Mouse (Mus musculus) midbrain, embryonic 14.5 days (tissue): Measurements from ENCODE around the gene Ncoa6. TPM values are rescaled to one million over a fixed set of nuclear protein-coding genes. Genes with fewer than 3 reads are reported as not detected.
A peak's percentile ranks its signal among the peaks of the same experiment; 100 is the strongest.

Source experiments
- ATAC-seq: fragments of 200-750 bp; cut with Nextera tagmentation; 2 replicates; pipeline ENCODE4 v1.8.0; 2017; ENCODE audit warnings: moderate number of reproducible peaks, moderate library complexity; ENCODE audit not compliant: low FRiP score, low TSS enrichment
- DNase-seq: peaks from one replicate; pipeline ENCODE4 v3.0.0-alpha.2; 2015
- H3K27ac ChIP-seq: fragments of 300-500 bp; sonication (generic); replicated peaks from 2 replicates; pipeline ENCODE4 v1.5.1; 2014; ENCODE audit warnings: mild to moderate bottlenecking, low read depth, low read length, moderate library complexity
- H3K27me3 ChIP-seq: fragments of 300-500 bp; sonication (generic); 2 replicates; pipeline ENCODE4 v1.6.1; 2014; ENCODE audit warnings: low read length, control low read depth, mixed read lengths; ENCODE audit not compliant: control insufficient read depth, insufficient read depth
- H3K36me3 ChIP-seq: fragments of 300-500 bp; sonication (generic); 2 replicates; pipeline ENCODE4 v1.6.1; 2014; ENCODE audit warnings: low read length, control low read depth; ENCODE audit not compliant: control insufficient read depth, insufficient read depth
- H3K4me1 ChIP-seq: fragments of 300-500 bp; sonication (generic); 2 replicates; pipeline ENCODE4 v1.6.1; 2014; ENCODE audit warnings: mild to moderate bottlenecking, antibody characterized with exemption, low read length, control low read depth; ENCODE audit not compliant: control insufficient read depth, insufficient read depth
- H3K4me2 ChIP-seq: fragments of 300-500 bp; sonication (generic); 2 replicates; pipeline ENCODE4 v1.6.1; 2014; ENCODE audit warnings: mild to moderate bottlenecking, low read length, moderate library complexity
- H3K4me3 ChIP-seq: fragments of 300-500 bp; sonication (generic); replicated peaks from 2 replicates; pipeline ENCODE4 v1.5.1; 2014; ENCODE audit warnings: low read depth, low read length
- H3K9ac ChIP-seq: fragments of 300-500 bp; sonication (generic); replicated peaks from 2 replicates; pipeline ENCODE4 v1.6.1; 2014; ENCODE audit warnings: mild to moderate bottlenecking, low read length, moderate library complexity
- H3K9me3 ChIP-seq: fragments of 300-500 bp; sonication (generic); 2 replicates; pipeline ENCODE4 v1.6.1; 2016; ENCODE audit warnings: low read length, control low read depth, mixed read lengths; ENCODE audit not compliant: control insufficient read depth
- WGBS: fragments of 180-500 bp; shearing (Covaris S2); extraction: QIAGEN DNeasy Blood & Tissue Kit; methylation state at CpG from one replicate; pipeline ENCODE4 v1.1.7; 2014; 5-methylcytosine and 5-hydroxymethylcytosine counted together
- polyA plus RNA-seq: library from polyadenylated mRNA; unstranded; fragments of >200 nt; fragmentation: Nextera tagmentation; extraction: Ambion mirVana; gene quantifications from 2 replicates; pipeline ENCODE4 v1.2.1, GENCODE M21; 2014

Ncoa6 gene
- polyA plus RNA-seq, 1 experiment from 2014 or later: 41.5 TPM

DNA sequence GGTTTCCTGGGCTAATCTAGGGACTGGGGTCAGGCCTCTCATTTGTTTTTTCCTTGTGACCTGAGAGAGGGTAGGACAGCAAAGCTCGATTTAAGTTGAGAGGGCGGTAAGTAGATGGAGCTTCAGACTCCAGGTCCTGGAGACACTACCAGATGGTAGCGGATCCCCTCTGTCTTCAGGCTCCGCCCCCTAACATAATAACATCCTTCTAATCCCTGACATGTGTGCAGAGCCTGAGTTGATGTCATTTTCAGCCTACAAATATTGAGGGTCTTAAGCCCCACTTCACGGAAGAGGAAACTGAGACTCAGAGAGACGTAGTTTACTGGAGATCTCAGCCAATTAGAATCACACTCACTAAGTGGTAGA is 91.4 kb downstream of the Ncoa6 start:
- Histone ChIP-seq H3K9ac (peak overlapping the region; percentile 99), H3K4me1 (peaks cover 52% of the 10 kb centered on the region), H3K4me2 (peak overlapping the region; percentile 66), H3K9me3 (no peaks in the 10 kb centered on the region), H3K27ac (peak overlapping the region; percentile 100), H3K4me3 (peak overlapping the region; percentile 68), H3K27me3 (no peaks in the 10 kb centered on the region), H3K36me3 (peaks cover 21% of the 10 kb centered on the region)
- WGBS: 21% methylated on average over 6 of the region's 6 CpGs
- DNase-seq: peak; percentile 64
- ATAC-seq: peak; percentile 12

DNA sequence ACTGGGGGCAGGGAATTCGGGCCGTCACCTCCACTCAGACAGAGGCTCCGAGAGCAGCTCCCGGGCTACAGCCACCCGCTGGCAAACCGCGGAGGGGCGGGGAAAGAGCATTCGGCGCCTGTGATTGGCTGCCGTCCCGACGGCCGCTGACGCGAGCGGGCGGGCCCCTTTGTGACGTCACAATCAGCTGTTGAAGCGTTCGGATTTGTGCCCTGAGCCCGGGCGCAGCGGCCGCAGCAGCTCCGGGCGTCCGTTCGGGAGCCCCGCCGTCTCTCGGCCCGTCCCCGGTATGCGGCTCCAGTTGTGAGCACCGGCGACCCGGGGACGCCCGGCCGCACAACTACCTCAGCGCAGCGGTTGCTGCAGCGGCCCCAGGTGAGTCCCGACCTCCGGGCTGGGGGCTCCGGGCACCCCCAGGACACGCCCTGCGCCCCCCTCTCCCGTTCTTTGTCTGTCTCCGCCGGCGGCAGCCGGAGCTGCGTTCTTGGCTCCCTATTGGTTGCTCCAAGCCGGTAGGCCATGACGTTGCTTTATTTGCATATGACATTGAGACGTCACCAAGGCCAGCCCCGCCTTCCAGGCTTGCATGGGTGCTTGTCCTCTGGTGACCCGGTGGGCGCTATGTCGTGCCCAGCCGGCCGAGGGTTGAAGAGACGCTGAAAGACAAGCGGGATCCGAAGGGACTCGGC is 91.9 kb downstream of the Ncoa6 start:
- Histone ChIP-seq H3K4me1 (peaks cover 52% of the 10 kb centered on the region), H3K4me3 (peak overlapping the region; percentile 68), H3K9me3 (no peaks in the 10 kb centered on the region), H3K27me3 (no peaks in the 10 kb centered on the region), H3K9ac (peak overlapping the region; percentile 99), H3K27ac (peak overlapping the region; percentile 100), H3K4me2 (peak overlapping the region; percentile 66), H3K36me3 (peaks cover 16% of the 10 kb centered on the region)
- WGBS: under 1% methylated on average over 68 of the region's 68 CpGs
- ATAC-seq: peak; percentile 93
- peak; percentile 99 for DNase-seq

DNA sequence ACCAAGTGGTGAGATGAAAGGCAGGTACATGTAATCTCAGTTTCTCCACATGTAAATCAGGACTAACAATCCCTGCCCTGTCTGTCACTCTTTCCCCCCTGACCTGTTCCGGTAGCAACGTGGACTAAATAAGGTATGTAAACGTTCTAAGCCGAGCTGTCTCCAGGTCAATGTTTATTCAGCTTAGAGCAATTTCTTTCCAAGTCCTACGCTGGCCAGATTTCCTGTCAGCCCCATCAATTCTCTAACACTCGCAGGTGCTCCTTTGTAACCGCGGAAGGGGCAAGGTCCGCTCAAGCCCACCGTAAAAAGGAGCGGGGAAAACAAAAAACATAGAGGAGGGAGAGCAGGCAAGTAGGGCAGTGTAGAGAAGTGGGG is 92.6 kb downstream of the Ncoa6 start:
- DNase-seq (peak; percentile 63), ATAC-seq (0 out of 2 replicates have a peak, but pooled peaks have one; percentile 1)
- H3K27ac ChIP-seq: peak overlapping the region; percentile 100
- H3K4me2 ChIP-seq: peak overlapping the region; percentile 66
- H3K9me3 ChIP-seq: no peaks in the 10 kb centered on the region
- under 1% methylated on average over 11 of the region's 11 CpGs for WGBS
- H3K4me1 ChIP-seq: peaks cover 45% of the 10 kb centered on the region
- H3K36me3 ChIP-seq: peaks cover 9% of the 10 kb centered on the region
- H3K9ac ChIP-seq: peak overlapping the region; percentile 99
- peak overlapping the region; percentile 68 for H3K4me3 ChIP-seq
- H3K27me3 ChIP-seq: no peaks in the 10 kb centered on the region

DNA sequence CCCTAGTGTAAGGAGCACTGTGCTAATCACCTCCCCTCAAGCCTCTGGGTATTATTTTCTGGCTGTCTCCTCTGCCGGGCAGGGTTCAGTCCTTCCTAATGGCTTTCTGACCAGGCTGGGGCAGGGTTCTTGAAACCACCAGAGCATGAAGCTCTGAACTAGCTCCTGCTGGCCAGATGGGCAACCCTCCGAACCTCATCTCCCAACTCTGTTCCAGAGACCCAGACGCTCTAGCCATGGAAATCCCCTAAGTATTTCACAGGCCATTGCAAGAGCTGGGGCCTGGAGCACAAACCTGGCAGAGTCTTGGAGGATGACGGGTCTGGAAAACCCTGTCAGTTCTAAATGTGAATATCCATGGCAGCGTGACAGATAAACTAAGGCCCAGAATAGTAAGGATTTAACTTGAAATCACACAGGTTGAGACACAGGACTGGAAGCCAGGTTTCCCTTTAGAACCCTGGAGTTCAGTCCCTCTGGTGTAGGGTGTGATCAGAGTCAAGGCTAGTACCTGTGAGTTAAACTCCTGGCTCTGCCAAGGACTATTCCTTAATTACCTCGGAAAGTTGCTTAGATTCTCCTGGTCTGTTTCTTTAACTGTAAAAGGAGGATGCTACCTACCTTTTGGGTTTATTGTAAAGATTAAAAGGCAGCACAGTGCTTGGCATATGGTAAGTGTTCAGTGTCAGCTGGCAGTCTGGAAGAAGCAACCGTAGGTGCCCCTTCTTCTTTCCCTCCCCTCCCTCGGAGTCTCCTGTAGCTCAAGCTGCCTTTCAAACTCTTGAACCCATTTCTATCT is 93.2 kb downstream of the Ncoa6 start, which contains the start of gene Trp53inp2:
Trp53inp2 (plus strand) TSS at position 799 of the 799 bp plus-strand sequence.
- H3K36me3 ChIP-seq: peaks cover 3% of the 10 kb centered on the region
- H3K27me3 ChIP-seq: no peaks in the 10 kb centered on the region
- H3K27ac ChIP-seq: peak within 1 kb of the TSS; percentile 100
- H3K4me3 ChIP-seq: peak within 1 kb of the TSS; percentile 68
- peak within 1 kb of the TSS; percentile 99 for H3K9ac ChIP-seq
- no peaks in the 10 kb centered on the region for H3K9me3 ChIP-seq
- H3K4me2 ChIP-seq: peak within 1 kb of the TSS; percentile 66
- WGBS: 28% methylated on average over 8 of the region's 8 CpGs
- DNase-seq: peak; percentile 5
- no peak for ATAC-seq
- H3K4me1 ChIP-seq: peaks cover 39% of the 10 kb centered on the region

DNA sequence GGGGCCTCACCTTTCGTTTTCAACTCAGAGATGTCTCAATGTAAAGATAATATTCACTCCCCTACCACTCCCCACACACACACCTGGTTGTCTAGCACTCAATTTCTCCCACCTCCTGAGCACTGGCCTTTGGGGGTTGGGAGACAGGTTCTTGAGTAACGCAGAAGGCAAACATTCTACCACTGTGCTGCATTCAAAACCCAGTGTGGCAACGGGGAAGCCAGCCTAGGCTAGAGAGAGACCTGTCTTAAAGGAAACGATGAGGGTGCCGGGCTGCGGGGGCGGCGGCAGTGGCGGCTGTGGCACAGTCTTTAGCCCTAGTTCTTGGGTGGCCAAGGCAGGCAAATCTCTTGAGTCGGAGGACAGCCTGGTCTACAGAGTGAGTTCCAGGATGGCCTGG is 97.5 kb downstream of the Ncoa6 start:
- Histone ChIP-seq H3K4me3 (no peak overlapping the region), H3K4me1 (peaks cover 9% of the 10 kb centered on the region), H3K4me2 (no peak overlapping the region), H3K27me3 (no peaks in the 10 kb centered on the region), H3K27ac (no peak overlapping the region), H3K9ac (no peak overlapping the region), H3K9me3 (no peaks in the 10 kb centered on the region), H3K36me3 (no peaks in the 10 kb centered on the region)
- no peak for ATAC-seq
- DNase-seq: no peak
- 81% methylated on average over 10 of the region's 10 CpGs for WGBS

DNA sequence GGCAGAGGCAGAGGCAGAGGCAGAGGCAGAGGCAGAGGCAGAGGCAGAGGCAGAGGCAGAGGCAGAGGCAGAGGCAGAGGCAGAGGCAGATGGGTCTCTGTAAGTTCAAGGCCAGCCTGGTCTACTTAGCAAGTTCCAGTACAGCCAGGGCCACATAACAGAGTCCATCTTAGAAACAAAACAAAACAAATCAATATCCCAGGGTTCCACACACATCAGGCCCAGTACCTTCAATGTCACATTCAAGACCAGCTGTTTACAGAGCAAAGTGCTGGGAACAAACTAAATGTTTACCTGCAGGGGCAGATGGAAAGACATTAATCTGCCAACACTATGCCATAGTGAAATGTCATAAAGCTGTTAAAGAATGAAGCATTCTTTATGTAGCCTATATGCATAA is 99.2 kb downstream of the Ncoa6 start:
- H3K27ac ChIP-seq: no peak overlapping the region
- no peaks in the 10 kb centered on the region for H3K4me1 ChIP-seq
- no peaks in the 10 kb centered on the region for H3K27me3 ChIP-seq
- no peak overlapping the region for H3K4me3 ChIP-seq
- no peak for ATAC-seq
- no peak for DNase-seq
- no peak overlapping the region for H3K4me2 ChIP-seq
- H3K9me3 ChIP-seq: no peaks in the 10 kb centered on the region
- no peaks in the 10 kb centered on the region for H3K36me3 ChIP-seq
- no peak overlapping the region for H3K9ac ChIP-seq

DNA sequence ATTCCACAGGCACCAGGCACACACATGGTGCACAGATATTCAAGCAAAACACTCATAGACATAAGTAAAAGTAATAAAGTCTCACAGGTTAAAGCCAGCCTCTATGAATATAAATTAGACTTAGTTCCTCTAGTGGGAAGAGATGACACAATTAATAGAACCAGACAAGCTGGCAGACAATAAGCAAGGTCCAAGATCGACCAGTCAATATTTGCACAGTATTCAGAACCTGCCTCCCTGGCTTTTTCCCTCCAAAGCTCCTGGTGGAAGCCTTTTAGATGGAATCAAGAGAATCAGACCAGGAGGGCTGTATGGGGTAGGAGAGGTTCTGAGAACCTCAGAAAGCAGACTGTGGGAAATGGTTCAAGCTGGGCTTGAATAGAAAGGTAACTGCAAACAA is 99.8 kb downstream of the Ncoa6 start:
- no peak overlapping the region for H3K27ac ChIP-seq
- H3K4me3 ChIP-seq: no peak overlapping the region
- no peaks in the 10 kb centered on the region for H3K4me1 ChIP-seq
- H3K9me3 ChIP-seq: no peaks in the 10 kb centered on the region
- no peak overlapping the region for H3K4me2 ChIP-seq
- ATAC-seq (no peak), DNase-seq (no peak)
- WGBS: 87% methylated on average over 1 of the region's 1 CpGs
- no peak overlapping the region for H3K9ac ChIP-seq
- no peaks in the 10 kb centered on the region for H3K27me3 ChIP-seq
- no peaks in the 10 kb centered on the region for H3K36me3 ChIP-seq

DNA sequence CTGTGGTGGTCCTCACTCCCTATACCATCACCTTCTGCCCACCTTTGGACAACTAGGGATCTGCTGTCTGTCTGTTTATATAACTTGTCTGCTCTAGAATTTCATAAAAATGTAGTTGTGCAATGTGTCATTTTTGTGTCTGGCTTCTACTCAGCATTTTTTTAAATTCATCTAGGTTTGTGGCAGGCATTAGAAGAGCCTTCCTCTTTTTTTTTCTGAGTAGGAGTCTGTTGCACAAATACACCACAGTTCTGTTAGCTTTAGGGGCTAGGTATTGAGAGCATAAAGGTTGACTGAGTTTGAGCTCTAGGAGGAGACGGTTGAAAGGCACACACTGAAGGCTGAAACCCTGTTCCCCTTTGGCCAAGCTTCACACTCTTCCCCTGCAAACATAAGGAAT is 100.4 kb downstream of the Ncoa6 start:
- ATAC-seq (no peak), DNase-seq (no peak)
- H3K4me3 ChIP-seq: no peak overlapping the region
- H3K9me3 ChIP-seq: no peaks in the 10 kb centered on the region
- no peak overlapping the region for H3K4me2 ChIP-seq
- no peaks in the 10 kb centered on the region for H3K27me3 ChIP-seq
- H3K9ac ChIP-seq: no peak overlapping the region
- H3K27ac ChIP-seq: no peak overlapping the region
- H3K36me3 ChIP-seq: no peaks in the 10 kb centered on the region
- H3K4me1 ChIP-seq: no peaks in the 10 kb centered on the region
- 71% methylated on average over 1 of the region's 1 CpGs for WGBS

DNA sequence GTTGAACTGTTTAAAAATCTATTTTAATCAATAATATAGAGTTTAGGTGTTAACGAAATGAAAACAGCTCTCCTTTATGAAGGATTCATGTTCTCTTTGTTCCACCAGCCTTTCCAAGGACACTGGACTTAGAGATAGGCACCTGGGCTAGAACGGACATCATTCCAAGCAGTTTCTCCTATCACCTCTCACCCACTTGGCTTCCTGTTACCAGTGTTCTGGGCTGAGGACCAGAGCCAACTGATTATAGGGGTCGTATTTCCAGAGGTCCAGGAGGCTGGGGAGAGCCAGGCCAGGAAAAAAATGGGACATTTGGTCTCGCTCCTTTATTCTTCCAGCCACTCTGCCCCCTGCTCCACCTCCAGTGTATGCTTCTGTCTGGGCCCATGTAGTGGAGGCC is 101.2 kb downstream of the Ncoa6 start:
- Histone ChIP-seq H3K9ac (no peak overlapping the region), H3K4me3 (no peak overlapping the region), H3K36me3 (no peaks in the 10 kb centered on the region), H3K9me3 (no peaks in the 10 kb centered on the region), H3K27me3 (no peaks in the 10 kb centered on the region), H3K4me1 (no peaks in the 10 kb centered on the region), H3K27ac (no peak overlapping the region), H3K4me2 (no peak overlapping the region)
- DNase-seq: no peak
- no peak for ATAC-seq
- 76% methylated on average over 4 of the region's 4 CpGs for WGBS
